Mouse (Mus musculus) neural tube, embryonic 14.5 days (tissue): ENCODE data around the gene Nusap1. TPM values are rescaled to one million over a fixed set of nuclear protein-coding genes. Genes with fewer than 3 reads are reported as not detected.

Experiments
- ATAC-seq: fragments of 200-750 bp; cut with Nextera tagmentation; 2 replicates; pipeline ENCODE4 v1.8.0; 2017; ENCODE audit warnings: low read depth, mild to moderate bottlenecking, moderate TSS enrichment, moderate library complexity
- H3K27ac ChIP-seq: fragments of 300-500 bp; sonication (generic); 2 replicates; pipeline ENCODE4 v1.5.1; 2014; ENCODE audit warnings: low read depth, mild to moderate bottlenecking, control low read depth, low read length, moderate library complexity, mixed read lengths
- H3K27me3 ChIP-seq: fragments of 300-500 bp; sonication (generic); 2 replicates; pipeline ENCODE4 v1.6.1; 2014; ENCODE audit warnings: low read length; ENCODE audit not compliant: control insufficient read depth, insufficient read depth
- H3K36me3 ChIP-seq: fragments of 300-500 bp; sonication (generic); 2 replicates; pipeline ENCODE4 v1.6.1; 2014; ENCODE audit warnings: low read length, mixed read lengths; ENCODE audit not compliant: control insufficient read depth, insufficient read depth
- H3K4me1 ChIP-seq: fragments of 300-500 bp; sonication (generic); 2 replicates; pipeline ENCODE4 v1.6.1; 2014; ENCODE audit warnings: low read length; ENCODE audit not compliant: control insufficient read depth, insufficient read depth
- H3K4me2 ChIP-seq: fragments of 300-500 bp; sonication (generic); 2 replicates; pipeline ENCODE4 v1.6.1; 2014; ENCODE audit warnings: mild to moderate bottlenecking, low read depth, low read length, control low read depth
- H3K4me3 ChIP-seq: fragments of 300-500 bp; sonication (generic); 2 replicates; pipeline ENCODE4 v1.5.1; 2014; ENCODE audit warnings: low read depth, low read length, control low read depth, mixed read lengths
- H3K9ac ChIP-seq: fragments of 300-500 bp; sonication (generic); replicated peaks from 2 replicates; pipeline ENCODE4 v1.6.1; 2014; ENCODE audit warnings: low read depth, mild to moderate bottlenecking, control low read depth, low read length, mixed read lengths
- H3K9me3 ChIP-seq: fragments of 300-500 bp; sonication (generic); 2 replicates; pipeline ENCODE4 v1.6.1; 2016; ENCODE audit warnings: low read length; ENCODE audit not compliant: control insufficient read depth
- WGBS: fragments of 180-500 bp; shearing (Covaris S2); extraction: QIAGEN DNeasy Blood & Tissue Kit; methylation state at CpG from one replicate; pipeline ENCODE4 v1.1.7; 2014; 5-methylcytosine and 5-hydroxymethylcytosine counted together
- polyA plus RNA-seq: library from polyadenylated mRNA; unstranded; fragments of >200 nt; fragmentation: Nextera tagmentation; extraction: Ambion mirVana; gene quantifications from 2 replicates; pipeline ENCODE4 v1.2.1, GENCODE M21; 2014

The Nusap1 gene
- polyA plus RNA-seq, 1 experiment from 2014 or later: 5.6 TPM

- 16% methylated on average over 7 of the region's 7 CpGs for WGBS
- H3K4me1 ChIP-seq: no peaks in the 10 kb centered on the region
- ATAC-seq: no peak
- H3K9me3 ChIP-seq: no peaks in the 10 kb centered on the region
- no peak overlapping the region for H3K27ac ChIP-seq
- H3K27me3 ChIP-seq: no peaks in the 10 kb centered on the region
- no peaks in the 10 kb centered on the region for H3K36me3 ChIP-seq
- no peak overlapping the region for H3K9ac ChIP-seq
- no peak overlapping the region for H3K4me2 ChIP-seq
- H3K4me3 ChIP-seq: no peak overlapping the region
Observed at GRCm38 (mm10) chr2:119669010-119669409, 50.9 kb downstream of the Nusap1 start.

- no peaks in the 10 kb centered on the region for H3K9me3 ChIP-seq
- H3K4me3 ChIP-seq: peak within 1 kb of the TSS; percentile 99
- 0% methylated on average over 41 of the region's 58 CpGs for WGBS
- peak; percentile 97 for ATAC-seq
- H3K36me3 ChIP-seq: no peaks in the 10 kb centered on the region
- no peaks in the 10 kb centered on the region; the same call in 1 of the 2 replicates for H3K27me3 ChIP-seq
- H3K4me1 ChIP-seq: peaks cover 11% of the 10 kb centered on the region
- H3K4me2 ChIP-seq: peak within 1 kb of the TSS; percentile 94
- H3K9ac ChIP-seq: peak within 1 kb of the TSS; percentile 95
- peak within 1 kb of the TSS; percentile 77 for H3K27ac ChIP-seq
Observed at GRCm38 (mm10) chr2:119674525-119675214, 56.6 kb downstream of the Nusap1 start, which contains the start of gene Rtf1. Rtf1 (plus strand) TSS chr2:119675068.

GRCm38 (mm10) chr2:119675215-119675784 lies 57.2 kb downstream of the Nusap1 start:
- under 1% methylated on average over 39 of the region's 39 CpGs for WGBS
- Histone ChIP-seq H3K27me3 (no peaks in the 10 kb centered on the region; the same call in 1 of the 2 replicates), H3K4me3 (peak overlapping the region; percentile 99), H3K4me1 (peaks cover 11% of the 10 kb centered on the region), H3K4me2 (peak overlapping the region; percentile 94), H3K9me3 (no peaks in the 10 kb centered on the region), H3K36me3 (no peaks in the 10 kb centered on the region), H3K27ac (peak overlapping the region; percentile 62), H3K9ac (peak overlapping the region; percentile 95)
- ATAC-seq: peak; percentile 92

- ATAC-seq: no peak
- peak overlapping the region; percentile 99 for H3K4me3 ChIP-seq
- peak overlapping the region; percentile 95 for H3K9ac ChIP-seq
- peaks cover 11% of the 10 kb centered on the region for H3K4me1 ChIP-seq
- peak overlapping the region; percentile 94 for H3K4me2 ChIP-seq
- 7% methylated on average over 5 of the region's 5 CpGs for WGBS
- H3K36me3 ChIP-seq: no peaks in the 10 kb centered on the region
- H3K27me3 ChIP-seq: no peaks in the 10 kb centered on the region; the same call in 1 of the 2 replicates
- no peaks in the 10 kb centered on the region for H3K9me3 ChIP-seq
- no peak overlapping the region for H3K27ac ChIP-seq
Observed at GRCm38 (mm10) chr2:119675831-119676230, 57.7 kb downstream of the Nusap1 start.

- no peaks in the 10 kb centered on the region for H3K4me1 ChIP-seq
- ATAC-seq: no peak
- WGBS: 92% methylated on average over 2 of the region's 2 CpGs
- no peak overlapping the region for H3K4me3 ChIP-seq
- H3K9ac ChIP-seq: no peak overlapping the region
- no peak overlapping the region for H3K27ac ChIP-seq
- H3K36me3 ChIP-seq: no peaks in the 10 kb centered on the region
- no peak overlapping the region for H3K4me2 ChIP-seq
- no peaks in the 10 kb centered on the region for H3K9me3 ChIP-seq
- H3K27me3 ChIP-seq: no peaks in the 10 kb centered on the region
Observed at GRCm38 (mm10) chr2:119683706-119684105, 65.6 kb downstream of the Nusap1 start.

GRCm38 (mm10) chr2:119692003-119692701 lies 74.1 kb downstream of the Nusap1 start:
- Histone ChIP-seq H3K9ac (no peak overlapping the region), H3K9me3 (no peaks in the 10 kb centered on the region), H3K36me3 (peaks cover 8% of the 10 kb centered on the region), H3K27me3 (no peaks in the 10 kb centered on the region), H3K27ac (no peak overlapping the region), H3K4me3 (no peak overlapping the region), H3K4me1 (no peaks in the 10 kb centered on the region), H3K4me2 (no peak overlapping the region)
- no peak for ATAC-seq
- 78% methylated on average over 9 of the region's 9 CpGs for WGBS

- Histone ChIP-seq H3K36me3 (peaks cover 8% of the 10 kb centered on the region), H3K4me1 (no peaks in the 10 kb centered on the region), H3K9me3 (no peaks in the 10 kb centered on the region), H3K9ac (no peak overlapping the region), H3K27ac (no peak overlapping the region), H3K4me3 (no peak overlapping the region), H3K27me3 (no peaks in the 10 kb centered on the region), H3K4me2 (no peak overlapping the region)
- no peak for ATAC-seq
- whole genome bisulfite sequencing: 92% methylated on average over 2 of the region's 2 CpGs
Observed at GRCm38 (mm10) chr2:119694826-119695225, 76.7 kb downstream of the Nusap1 start.

GRCm38 (mm10) chr2:119696111-119696510 lies 78.0 kb downstream of the Nusap1 start:
- Histone ChIP-seq H3K4me1 (no peaks in the 10 kb centered on the region), H3K9ac (no peak overlapping the region), H3K27me3 (no peaks in the 10 kb centered on the region), H3K4me3 (no peak overlapping the region), H3K4me2 (no peak overlapping the region), H3K9me3 (no peaks in the 10 kb centered on the region), H3K36me3 (peaks cover 8% of the 10 kb centered on the region), H3K27ac (no peak overlapping the region)
- no peak for ATAC-seq
- WGBS: 92% methylated on average over 1 of the region's 1 CpGs

- Histone ChIP-seq H3K9me3 (no peaks in the 10 kb centered on the region), H3K36me3 (peaks cover 15% of the 10 kb centered on the region), H3K9ac (no peak overlapping the region), H3K27ac (no peak overlapping the region), H3K27me3 (no peaks in the 10 kb centered on the region), H3K4me3 (no peak overlapping the region), H3K4me1 (no peaks in the 10 kb centered on the region), H3K4me2 (no peak overlapping the region)
- ATAC-seq: no peak
- WGBS: 89% methylated on average over 2 of the region's 2 CpGs
Observed at GRCm38 (mm10) chr2:119698472-119698871, 80.4 kb downstream of the Nusap1 start.
